Mouse (Mus musculus) heart, embryonic 12.5 days (tissue): ENCODE measurements at regions not wholly inside any gene's neighbourhood (a gene's known extent, or its start where the extent isn't known, plus 50 kb on each side); places are given as distances from the start of the nearest gene placed in this dataset.

Experiments
- ATAC-seq: fragments of 200-750 bp; cut with Nextera tagmentation; 2 replicates; pipeline ENCODE4 v1.8.0; 2017; ENCODE audit warnings: moderate TSS enrichment, moderate library complexity; ENCODE audit not compliant: insufficient number of reproducible peaks, low FRiP score
- H3K27ac ChIP-seq: fragments of 300-500 bp; sonication (generic); 2 replicates; pipeline ENCODE4 v1.5.1; 2016; ENCODE audit warnings: mild to moderate bottlenecking, moderate library complexity; ENCODE audit not compliant: poor library complexity, severe bottlenecking
- H3K27me3 ChIP-seq: fragments of 300-500 bp; sonication (generic); replicated peaks from 2 replicates; pipeline ENCODE4 v1.6.1; 2016; ENCODE audit warnings: mild to moderate bottlenecking, moderate library complexity
- H3K36me3 ChIP-seq: fragments of 300-500 bp; sonication (generic); 2 replicates; pipeline ENCODE4 v1.6.1; 2016; ENCODE audit warnings: mild to moderate bottlenecking, moderate library complexity
- H3K4me1 ChIP-seq: fragments of 300-500 bp; sonication (generic); replicated peaks from 2 replicates; pipeline ENCODE4 v1.6.1; 2016; ENCODE audit warnings: mild to moderate bottlenecking
- H3K4me2 ChIP-seq: fragments of 300-500 bp; sonication (generic); 2 replicates; pipeline ENCODE4 v1.6.1; 2016; ENCODE audit warnings: mild to moderate bottlenecking, moderate library complexity
- H3K4me3 ChIP-seq: fragments of 300-500 bp; sonication (generic); 2 replicates; pipeline ENCODE4 v1.5.1; 2016; ENCODE audit warnings: mild to moderate bottlenecking
- H3K9ac ChIP-seq: fragments of 300-500 bp; sonication (generic); 2 replicates; pipeline ENCODE4 v1.6.1; 2016; ENCODE audit warnings: mild to moderate bottlenecking, moderate library complexity
- H3K9me3 ChIP-seq: fragments of 300-500 bp; sonication (generic); replicated peaks from 2 replicates; pipeline ENCODE4 v1.6.1; 2016; ENCODE audit warnings: mild to moderate bottlenecking, moderate library complexity
- whole genome bisulfite sequencing: fragments of 180-500 bp; shearing (Covaris S2); methylation state at CpG from one replicate; pipeline ENCODE4 v1.1.7; 2016; 5-methylcytosine and 5-hydroxymethylcytosine counted together

GRCm38 (mm10) chr17:51620528-51620927 is 212.6 kb downstream of the Satb1 start:
- no peak for ATAC-seq
- WGBS, result 59% methylated on average over 3 of the region's 3 CpGs
- no peaks in the 10 kb centered on the region for H3K27me3 ChIP-seq

GRCm38 (mm10) chr17:51585263-51585662 is 247.8 kb downstream of the Satb1 start:
- no peaks in the 10 kb centered on the region for H3K9me3 ChIP-seq
- H3K4me1 ChIP-seq, result no peaks in the 10 kb centered on the region
- 75% methylated on average over 1 of the region's 1 CpGs for WGBS
- ATAC-seq, result no peak
- H3K27me3 ChIP-seq, result no peaks in the 10 kb centered on the region
- H3K4me3 ChIP-seq, result no peak overlapping the region
- H3K9ac ChIP-seq, result no peak overlapping the region
- no peaks in the 10 kb centered on the region for H3K36me3 ChIP-seq
- no peak overlapping the region for H3K27ac ChIP-seq
- no peak overlapping the region for H3K4me2 ChIP-seq

More at GRCm38 (mm10) chr17:51620528-51620927, 212.6 kb downstream of the Satb1 start:
- H3K4me1 ChIP-seq, result no peaks in the 10 kb centered on the region
- H3K4me3 ChIP-seq, result no peak overlapping the region
- H3K9ac ChIP-seq, result no peak overlapping the region
- no peaks in the 10 kb centered on the region for H3K36me3 ChIP-seq
- no peaks in the 10 kb centered on the region for H3K9me3 ChIP-seq
- H3K27ac ChIP-seq, result no peak overlapping the region
- no peak overlapping the region for H3K4me2 ChIP-seq

- Histone ChIP-seq H3K9me3 (no peaks in the 10 kb centered on the region), H3K4me1 (no peaks in the 10 kb centered on the region), H3K9ac (no peak overlapping the region), H3K36me3 (no peaks in the 10 kb centered on the region), H3K4me2 (no peak overlapping the region), H3K27me3 (no peaks in the 10 kb centered on the region), H3K27ac (no peak overlapping the region), H3K4me3 (no peak overlapping the region)
- WGBS, result 81% methylated on average over 19 of the region's 19 CpGs
- ATAC-seq, result no peak
Measured at GRCm38 (mm10) chr17:51583984-51584880, 248.9 kb downstream of the Satb1 start.

DNA sequence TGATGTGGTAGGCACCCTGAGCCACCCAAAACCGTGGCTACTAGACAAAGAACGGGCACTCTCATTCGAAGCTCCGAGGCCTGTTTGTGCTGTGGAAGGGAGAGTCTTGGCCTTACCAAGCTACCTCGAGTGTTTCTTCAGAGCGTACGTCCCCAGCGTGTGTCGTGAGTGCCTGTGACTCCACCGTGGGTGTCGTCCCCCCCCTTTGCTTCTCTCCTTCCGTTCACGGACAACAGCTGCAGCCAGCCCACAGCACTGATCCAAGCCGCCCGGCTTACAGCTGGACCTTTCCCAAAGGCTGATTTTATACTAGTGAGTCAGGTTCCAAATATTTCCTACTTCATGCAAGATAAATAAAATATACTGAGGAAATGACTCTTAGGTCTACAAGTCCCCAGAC is 249.8 kb downstream of the Satb1 start:
- H3K27me3 ChIP-seq, result no peaks in the 10 kb centered on the region
- ATAC-seq, result no peak
- H3K36me3 ChIP-seq, result no peaks in the 10 kb centered on the region
- H3K9ac ChIP-seq, result no peak overlapping the region
- 76% methylated on average over 15 of the region's 15 CpGs for WGBS
- H3K4me3 ChIP-seq, result no peak overlapping the region
- no peaks in the 10 kb centered on the region for H3K9me3 ChIP-seq
- no peaks in the 10 kb centered on the region for H3K4me1 ChIP-seq
- no peak overlapping the region for H3K27ac ChIP-seq
- H3K4me2 ChIP-seq, result no peak overlapping the region

DNA sequence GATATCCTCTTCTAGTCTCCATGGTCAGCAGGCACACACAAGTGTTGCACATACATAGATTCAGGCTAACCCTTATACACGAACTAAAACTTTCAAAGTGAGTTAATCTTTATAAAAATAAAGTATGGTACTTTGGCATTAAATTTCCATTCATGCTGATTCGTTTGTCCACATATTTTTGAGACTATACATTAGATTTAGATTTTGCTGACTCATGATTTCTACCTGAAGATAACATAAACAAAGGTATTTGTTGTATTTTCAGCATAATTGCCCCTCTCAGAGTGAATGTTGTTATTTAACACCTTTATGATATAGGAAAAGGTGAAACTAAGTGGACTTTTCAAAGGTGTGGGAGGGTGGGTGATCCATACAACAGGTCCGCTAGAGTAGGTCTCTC is 277.2 kb downstream of the Satb1 start:
- no peak overlapping the region for H3K4me3 ChIP-seq
- ATAC-seq, result no peak
- no peak overlapping the region for H3K4me2 ChIP-seq
- 78% methylated on average over 3 of the region's 3 CpGs for WGBS
- H3K9me3 ChIP-seq, result no peaks in the 10 kb centered on the region
- H3K27me3 ChIP-seq, result no peaks in the 10 kb centered on the region
- no peaks in the 10 kb centered on the region for H3K36me3 ChIP-seq
- H3K9ac ChIP-seq, result no peak overlapping the region
- no peak overlapping the region for H3K27ac ChIP-seq
- H3K4me1 ChIP-seq, result 0 out of 2 replicates have a peak, but pooled peaks cover 2% of the 10 kb centered on the region

DNA sequence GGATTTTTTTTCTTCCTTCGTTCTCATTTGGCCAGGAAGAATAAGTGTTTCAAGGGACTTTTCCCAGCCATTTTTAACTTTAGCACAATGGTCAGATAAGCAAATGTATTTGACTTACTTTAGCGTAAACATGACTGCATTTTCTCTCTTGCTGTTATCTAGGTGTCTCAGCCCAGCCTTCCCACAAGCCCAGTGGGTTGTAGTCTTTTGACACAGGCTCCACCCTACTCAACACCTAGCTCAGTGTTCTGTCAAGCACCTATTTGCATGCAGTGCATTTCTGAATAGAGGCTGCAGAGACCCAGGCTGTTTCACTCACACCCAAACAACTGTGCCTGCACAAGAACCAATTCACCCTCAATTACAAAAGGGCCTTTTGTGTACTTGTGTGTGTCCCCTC is 278.6 kb downstream of the Satb1 start:
- H3K27ac ChIP-seq, result no peak overlapping the region
- ATAC-seq, result no peak

DNA sequence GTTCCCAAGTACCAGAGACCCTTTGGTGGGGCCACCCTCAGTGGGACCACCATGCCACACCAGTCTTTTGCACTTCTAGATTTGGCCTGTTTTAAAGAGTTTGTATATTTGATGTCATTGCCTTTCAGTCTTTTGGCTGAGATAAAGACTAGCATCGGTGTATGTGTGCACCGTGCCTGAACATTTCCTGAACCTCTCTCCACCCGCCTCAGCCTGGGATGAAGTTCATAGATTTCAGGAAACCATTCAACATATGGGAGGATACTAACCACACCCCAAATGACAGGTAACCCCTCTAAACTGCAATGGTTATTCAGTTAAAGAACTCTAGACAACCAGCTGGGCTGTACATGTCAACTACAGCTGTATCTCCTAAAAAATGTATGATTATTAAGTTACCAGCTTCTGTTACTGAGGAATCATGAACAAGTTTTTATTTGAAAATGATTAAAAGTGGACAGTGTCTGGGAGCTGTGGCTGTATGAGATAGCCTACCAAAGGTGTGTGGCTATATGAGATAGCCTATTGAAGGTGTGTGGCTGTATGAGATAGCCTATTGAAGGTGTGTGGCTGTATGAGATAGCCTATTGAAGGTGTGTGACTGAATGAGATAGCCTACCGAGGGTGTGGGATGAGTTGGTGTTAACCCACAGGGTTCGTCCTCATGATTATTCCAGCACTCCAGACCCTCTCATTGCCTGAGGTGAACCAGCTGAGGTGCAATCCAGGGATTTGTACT is 280.6 kb downstream of the Satb1 start:
- ATAC-seq, result no peak
- no peak overlapping the region for H3K4me3 ChIP-seq
- H3K4me1 ChIP-seq, result 0 out of 2 replicates have a peak, but pooled peaks cover 2% of the 10 kb centered on the region
- WGBS, result 78% methylated on average over 5 of the region's 5 CpGs
- H3K36me3 ChIP-seq, result no peaks in the 10 kb centered on the region
- no peaks in the 10 kb centered on the region for H3K27me3 ChIP-seq
- no peak overlapping the region for H3K27ac ChIP-seq
- H3K4me2 ChIP-seq, result no peak overlapping the region
- no peaks in the 10 kb centered on the region for H3K9me3 ChIP-seq
- H3K9ac ChIP-seq, result no peak overlapping the region

More for the DNA sequence above, 278.6 kb downstream of the Satb1 start:
- H3K27me3 ChIP-seq, result no peaks in the 10 kb centered on the region
- WGBS, result 48% methylated on average over 2 of the region's 2 CpGs
- no peak overlapping the region for H3K9ac ChIP-seq
- no peak overlapping the region for H3K4me2 ChIP-seq
- no peaks in the 10 kb centered on the region for H3K9me3 ChIP-seq
- no peak overlapping the region for H3K4me3 ChIP-seq
- 0 out of 2 replicates have a peak, but pooled peaks cover 2% of the 10 kb centered on the region for H3K4me1 ChIP-seq
- no peaks in the 10 kb centered on the region for H3K36me3 ChIP-seq

GRCm38 (mm10) chr17:51546999-51547398 is 286.1 kb downstream of the Satb1 start:
- no peaks in the 10 kb centered on the region for H3K27me3 ChIP-seq
- 0 out of 2 replicates have a peak, but pooled peaks cover 5% of the 10 kb centered on the region for H3K4me1 ChIP-seq
- H3K4me2 ChIP-seq, result no peak overlapping the region
- 23% methylated on average over 3 of the region's 3 CpGs for WGBS
- no peak overlapping the region for H3K4me3 ChIP-seq
- ATAC-seq, result no peak
- H3K9ac ChIP-seq, result no peak overlapping the region
- H3K27ac ChIP-seq, result no peak overlapping the region
- H3K9me3 ChIP-seq, result no peaks in the 10 kb centered on the region
- no peaks in the 10 kb centered on the region for H3K36me3 ChIP-seq

- ATAC-seq, result no peak
- Histone ChIP-seq H3K36me3 (no peaks in the 10 kb centered on the region), H3K9me3 (no peaks in the 10 kb centered on the region), H3K27me3 (no peaks in the 10 kb centered on the region), H3K27ac (no peak overlapping the region), H3K4me2 (no peak overlapping the region), H3K4me3 (no peak overlapping the region), H3K4me1 (0 out of 2 replicates have a peak, but pooled peaks cover 5% of the 10 kb centered on the region), H3K9ac (no peak overlapping the region)
- 59% methylated on average over 2 of the region's 2 CpGs for WGBS
Measured at GRCm38 (mm10) chr17:51542544-51542943, 290.5 kb downstream of the Satb1 start.

- H3K27me3 ChIP-seq, result no peaks in the 10 kb centered on the region
- H3K36me3 ChIP-seq, result no peaks in the 10 kb centered on the region
- no peak overlapping the region for H3K9ac ChIP-seq
- no peak overlapping the region for H3K4me3 ChIP-seq
- H3K9me3 ChIP-seq, result no peaks in the 10 kb centered on the region
- no peaks in the 10 kb centered on the region for H3K4me1 ChIP-seq
- no peak for ATAC-seq
- no peak overlapping the region for H3K27ac ChIP-seq
- WGBS, result 44% methylated on average over 10 of the region's 10 CpGs
- H3K4me2 ChIP-seq, result peak overlapping the region; percentile 36
Measured at GRCm38 (mm10) chr17:51534678-51535077, 298.4 kb downstream of the Satb1 start.

- Histone ChIP-seq H3K4me3 (no peak overlapping the region), H3K27me3 (no peaks in the 10 kb centered on the region), H3K4me2 (peak overlapping the region; percentile 36), H3K4me1 (no peaks in the 10 kb centered on the region), H3K36me3 (no peaks in the 10 kb centered on the region), H3K9me3 (no peaks in the 10 kb centered on the region), H3K9ac (no peak overlapping the region), H3K27ac (no peak overlapping the region)
- no peak for ATAC-seq
- 42% methylated on average over 14 of the region's 14 CpGs for WGBS
Measured at GRCm38 (mm10) chr17:51534270-51534669, 298.8 kb downstream of the Satb1 start.
